ENCODE assay signal across 8 mouse cellular contexts in genomic region chr4:139352832-139353231, GRCm38 (mm10). TPM values are rescaled to one million over a fixed set of nuclear protein-coding genes. Genes with fewer than 3 reads are reported as not detected.
DNase-seq lines count a peak whose midpoint lies in the region; ATAC-seq and TF ChIP-seq lines count a peak whose summit lies in the region.

No protein-coding gene starts in this region.

- peak overlapping the region; percentile 99 for H3K27ac ChIP-seq in heart, adult 2 months
- H3K27ac ChIP-seq in CH12.LX (ENCODE audit: insufficient read depth, low read depth): peak overlapping the region; percentile 73
- peak overlapping the region; percentile 95; the same call in 1 of the 2 replicates for H3K27ac ChIP-seq in forebrain, embryonic 14.5 days (ENCODE audit: low read depth, low read length)
- peak overlapping the region; percentile 90 for H3K27ac ChIP-seq in liver, postnatal 0 days (ENCODE audit: low read depth)

- dilution Hi-C loops in CH12.LX (cut with MboI; ENCODE audit: extremely low pct_ligation_motif_present, extremely low pct_unique_long_range_greater_than_20kb, low sequenced_read_pairs): no loop called here

- no peaks in the 10 kb centered on the region for H3K36me3 ChIP-seq in heart, adult 2 months (ENCODE audit: control insufficient read depth, insufficient read depth, low read length)
- peaks cover 39 to 63% of the 10 kb centered on the region in 2 experiments for H3K36me3 ChIP-seq in CH12.LX (replicated peaks in 1 of 2; ENCODE audit: control insufficient read depth in 1 of 2, insufficient read depth in 1 of 2, low read length in 1 of 2)
- H3K36me3 ChIP-seq in forebrain, embryonic 14.5 days (ENCODE audit: control insufficient read depth, insufficient read depth, low read length): peaks cover 50% of the 10 kb centered on the region
- H3K36me3 ChIP-seq in liver, postnatal 0 days (replicated peaks; ENCODE audit: insufficient read depth, low read length): peaks cover 25% of the 10 kb centered on the region

- peaks cover 8% of the 10 kb centered on the region for H3K4me1 ChIP-seq in heart, adult 2 months (ENCODE audit: control insufficient read depth, insufficient read depth, low read length)
- H3K4me1 ChIP-seq in CH12.LX (ENCODE audit: control insufficient read depth in 1 of 2, insufficient read depth in 2 of 2): peaks cover 4 to 24% of the 10 kb centered on the region in 2 experiments; a peak in 3 of 4 replicates
- peaks cover 10% of the 10 kb centered on the region for H3K4me1 ChIP-seq in forebrain, embryonic 14.5 days (ENCODE audit: control insufficient read depth, insufficient read depth, low read length)
- H3K4me1 ChIP-seq in liver, postnatal 0 days (ENCODE audit: insufficient read depth): peaks cover 17% of the 10 kb centered on the region

- intact Hi-C loops in heart, adult 2 months (cut with DNase I): loop anchor here (1.0 kb wide), 1 partner anchor 27 kb away; no protein-coding TSS in a partner anchor

- no peak for ATAC-seq in forebrain, embryonic 14.5 days
- ATAC-seq in liver, postnatal 0 days: peak; percentile 54

- TF ChIP-seq RAD21 in CH12.LX (IDR thresholded peaks at IDR 0.05; ENCODE audit: low read depth, low read length): no peak

- H3K4me2 ChIP-seq in CH12.LX (ENCODE audit: insufficient read depth, low read depth, poor library complexity, severe bottlenecking): peak overlapping the region; percentile 84
- H3K4me2 ChIP-seq in forebrain, embryonic 14.5 days (ENCODE audit: low read length): peak overlapping the region; percentile 98
- H3K4me2 ChIP-seq in liver, postnatal 0 days (ENCODE audit: low read depth, low read length): peak overlapping the region; percentile 90

- peak overlapping the region; percentile 88 for H3K9ac ChIP-seq in heart, adult 2 months (ENCODE audit: low read depth, low read length)
- H3K9ac ChIP-seq in CH12.LX (ENCODE audit: insufficient read depth, low read depth): peak overlapping the region; percentile 78
- peak overlapping the region; percentile 87 for H3K9ac ChIP-seq in forebrain, embryonic 14.5 days (ENCODE audit: low read length)
- peak overlapping the region; percentile 72 for H3K9ac ChIP-seq in liver, postnatal 0 days (replicated peaks)

- no peaks in the 10 kb centered on the region for H3K27me3 ChIP-seq in heart, adult 2 months (ENCODE audit: control insufficient read depth, insufficient read depth, low read length)
- no peaks in the 10 kb centered on the region for H3K27me3 ChIP-seq in CH12.LX (replicated peaks)
- H3K27me3 ChIP-seq in forebrain, embryonic 14.5 days (replicated peaks; ENCODE audit: control insufficient read depth, insufficient read depth, low read length): no peaks in the 10 kb centered on the region
- no peaks in the 10 kb centered on the region for H3K27me3 ChIP-seq in liver, postnatal 0 days (ENCODE audit: insufficient read depth, low read length)

- peak overlapping the region; percentile 57 for H3K4me3 ChIP-seq in heart, adult 2 months
- peak overlapping the region; percentile 60 to 97 (median 92) for H3K4me3 ChIP-seq in CH12.LX (replicated peaks in 1 of 3; ENCODE audit: low read depth in 2 of 3, low read length in 2 of 3, poor library complexity in 1 of 3)
- H3K4me3 ChIP-seq in forebrain, embryonic 14.5 days (ENCODE audit: low read depth, low read length): peak overlapping the region; percentile 83
- peak overlapping the region; percentile 66 for H3K4me3 ChIP-seq in liver, postnatal 0 days (ENCODE audit: low read depth, low read length)

- no peaks in the 10 kb centered on the region for H3K9me3 ChIP-seq in CH12.LX (replicated peaks; ENCODE audit: low read length)
- no peaks in the 10 kb centered on the region for H3K9me3 ChIP-seq in forebrain, embryonic 14.5 days (replicated peaks; ENCODE audit: control insufficient read depth, low read length)
- no peaks in the 10 kb centered on the region for H3K9me3 ChIP-seq in liver, postnatal 0 days (ENCODE audit: low read length)

- peaks cover 5% of the 10 kb centered on the region; the same call in 1 of the 2 replicates for H3K79me2 ChIP-seq in heart, adult 2 months (replicated peaks; ENCODE audit: control insufficient read depth, insufficient read depth, low read length)
- peaks cover 25% of the 10 kb centered on the region for H3K79me2 ChIP-seq in CH12.LX (replicated peaks; ENCODE audit: control insufficient read depth, extremely low read depth, insufficient read depth, poor library complexity, severe bottlenecking)

- TF ChIP-seq EP300 in heart, adult 2 months (IDR thresholded peaks at IDR 0.05; ENCODE audit: insufficient read depth, low read depth, low read length): no peak
- TF ChIP-seq EP300 in CH12.LX (IDR thresholded peaks at IDR 0.05; ENCODE audit: low read length): no peak
- no peak for TF ChIP-seq EP300 in liver, postnatal 0 days (IDR thresholded peaks at IDR 0.05; ENCODE audit: low read depth)

- TF ChIP-seq CTCF in heart, adult 2 months (IDR thresholded peaks at IDR 0.05): no peak
- no peak for TF ChIP-seq CTCF in CH12.LX (conservative IDR thresholded peaks at IDR 0.05 in 1 of 2, IDR thresholded peaks at IDR 0.05 in 1 of 2; ENCODE audit: low read depth in 2 of 2, low read length in 2 of 2)
- no peak for TF ChIP-seq CTCF in liver, postnatal 0 days (IDR thresholded peaks at IDR 0.05; ENCODE audit: low read depth)

- in situ Hi-C loops in CH12.LX (cut with MboI; ENCODE audit: low pct_ligation_motif_present, low pct_unique_long_range_greater_than_20kb, low sequenced_read_pairs): no loop called here

- no peak for DNase-seq in heart, adult 2 months
- DNase-seq in heart, adult 8-10 months (ENCODE audit: low spot score): no peak
- DNase-seq in CH12.LX (ENCODE audit: extremely low read depth): no peak
- DNase-seq in forebrain, embryonic 14.5 days (ENCODE audit: low spot score): no peak
- no peak for DNase-seq in liver, postnatal 0 days
- DNase-seq in cerebellum, postnatal 4 days (ENCODE audit: low spot score in 2 of 2): no peak
- no peak for DNase-seq in adrenal gland, adult 2 months
- no peak for DNase-seq in layer of hippocampus, postnatal 25 days (ENCODE audit: extremely low spot score in 1 of 2, low spot score in 1 of 2)

- TF ChIP-seq POLR2A in heart, adult 2 months (IDR thresholded peaks at IDR 0.05; ENCODE audit: insufficient read depth, low read depth, low read length): no peak
- TF ChIP-seq POLR2A in CH12.LX (IDR thresholded peaks at IDR 0.05; ENCODE audit: low read depth, low read length): no peak

- 1% methylated on average over 7 of the region's 7 CpGs for WGBS in heart, adult 2 months
- WGBS in forebrain, embryonic 14.5 days: 0% methylated on average over 7 of the region's 7 CpGs
- 0% methylated on average over 7 of the region's 7 CpGs for WGBS in liver, postnatal 0 days (ENCODE audit: insufficient replicate concordance)

RNA-seq across cellular contexts. Expression of gene Ubr4, which starts 0.4 kb away (rescaled TPM):
- total RNA-seq in heart, adult 2 months (2021): 100 to 1,000 TPM in 1 of 2 experiments, 10 to 100 TPM in 1; 90.0 to 109 TPM
- polyA plus RNA-seq in heart, adult 2 months (2012; rRNA removed): 107 and 123 TPM in 2 replicates
- 100 to 1,000 TPM; 103 to 136 (median 112) TPM for total RNA-seq in heart, adult 8-10 months (2022)
- 71.9 and 90.8 TPM in 2 replicates for total RNA-seq in CH12.LX (2012; rRNA removed)
- 26.0 and 43.0 TPM in 2 replicates for total RNA-seq in CH12.LX (2014; rRNA removed)
- polyA plus RNA-seq in CH12.LX (2012; ENCODE audit: insufficient read length, low read depth): 77.4 and 102 TPM in 2 replicates
- polyA plus RNA-seq in forebrain, embryonic 14.5 days (2014; fragmentation: Nextera tagmentation; extraction: Ambion mirVana): 51.3 and 71.4 TPM in 2 replicates
- polyA plus RNA-seq in liver, postnatal 0 days (2015; fragmentation: Nextera tagmentation; extraction: Ambion mirVana): 24.6 and 24.7 TPM in 2 replicates
- total RNA-seq in adrenal gland, adult 2 months (2021): 100 to 1,000 TPM; 123 to 184 TPM
- 174 and 180 TPM in 2 replicates for polyA plus RNA-seq in adrenal gland, adult 2 months (2012; rRNA removed)
- 100 to 1,000 TPM; 132 to 174 TPM for total RNA-seq in layer of hippocampus, postnatal 25 days (2021)

RNA-seq across cellular contexts. Expression of gene Emc1, which starts 0.4 kb away (rescaled TPM):
- 10 to 100 TPM; 45.5 to 47.4 TPM for total RNA-seq in heart, adult 2 months (2021)
- 47.5 and 57.6 TPM in 2 replicates for polyA plus RNA-seq in heart, adult 2 months (2012; rRNA removed)
- 10 to 100 TPM; 44.8 to 58.9 (median 48.6) TPM for total RNA-seq in heart, adult 8-10 months (2022)
- 25.7 and 33.7 TPM in 2 replicates for total RNA-seq in CH12.LX (2012; rRNA removed)
- 19.1 and 20.8 TPM in 2 replicates for total RNA-seq in CH12.LX (2014; rRNA removed)
- polyA plus RNA-seq in CH12.LX (2012; ENCODE audit: insufficient read length, low read depth): 10.2 and 12.0 TPM in 2 replicates
- polyA plus RNA-seq in forebrain, embryonic 14.5 days (2014; fragmentation: Nextera tagmentation; extraction: Ambion mirVana): 17.9 and 23.3 TPM in 2 replicates
- polyA plus RNA-seq in liver, postnatal 0 days (2015; fragmentation: Nextera tagmentation; extraction: Ambion mirVana): 6.8 and 8.2 TPM in 2 replicates
- total RNA-seq in adrenal gland, adult 2 months (2021): 10 to 100 TPM; 50.3 to 61.3 TPM
- polyA plus RNA-seq in adrenal gland, adult 2 months (2012; rRNA removed): 42.1 and 53.3 TPM in 2 replicates
- 10 to 100 TPM; 83.0 to 86.7 TPM for total RNA-seq in layer of hippocampus, postnatal 25 days (2021)

RNA-seq across cellular contexts. Expression of gene Mrto4, which starts 0.5 kb away (rescaled TPM):
- 10 to 100 TPM; 27.1 to 31.3 TPM for total RNA-seq in heart, adult 2 months (2021)
- 16.5 TPM in 2 replicates for polyA plus RNA-seq in heart, adult 2 months (2012; rRNA removed)
- total RNA-seq in heart, adult 8-10 months (2022): 10 to 100 TPM; 24.7 to 32.0 (median 29.1) TPM
- 195 and 249 TPM in 2 replicates for total RNA-seq in CH12.LX (2012; rRNA removed)
- total RNA-seq in CH12.LX (2014; rRNA removed): 176 and 190 TPM in 2 replicates
- 225 and 275 TPM in 2 replicates for polyA plus RNA-seq in CH12.LX (2012; ENCODE audit: insufficient read length, low read depth)
- 101 and 110 TPM in 2 replicates for polyA plus RNA-seq in forebrain, embryonic 14.5 days (2014; fragmentation: Nextera tagmentation; extraction: Ambion mirVana)
- 46.2 and 46.7 TPM in 2 replicates for polyA plus RNA-seq in liver, postnatal 0 days (2015; fragmentation: Nextera tagmentation; extraction: Ambion mirVana)
- total RNA-seq in adrenal gland, adult 2 months (2021): 10 to 100 TPM; 54.1 to 70.6 TPM
- 13.8 and 18.3 TPM in 2 replicates for polyA plus RNA-seq in adrenal gland, adult 2 months (2012; rRNA removed)
- 10 to 100 TPM; 45.5 to 50.6 TPM for total RNA-seq in layer of hippocampus, postnatal 25 days (2021)

RNA-seq across cellular contexts. Expression of gene Akr7a5, which starts 42.3 kb away (rescaled TPM):
- 10 to 100 TPM; 48.4 to 51.3 TPM for total RNA-seq in heart, adult 2 months (2021)
- polyA plus RNA-seq in heart, adult 2 months (2012; rRNA removed): 30.9 and 40.2 TPM in 2 replicates
- total RNA-seq in heart, adult 8-10 months (2022): 10 to 100 TPM; 51.6 to 59.7 (median 56.5) TPM
- 30.4 and 37.7 TPM in 2 replicates for total RNA-seq in CH12.LX (2012; rRNA removed)
- total RNA-seq in CH12.LX (2014; rRNA removed): 16.7 and 24.2 TPM in 2 replicates
- polyA plus RNA-seq in CH12.LX (2012; ENCODE audit: insufficient read length, low read depth): 27.0 and 27.7 TPM in 2 replicates
- polyA plus RNA-seq in forebrain, embryonic 14.5 days (2014; fragmentation: Nextera tagmentation; extraction: Ambion mirVana): 56.6 and 59.4 TPM in 2 replicates
- polyA plus RNA-seq in liver, postnatal 0 days (2015; fragmentation: Nextera tagmentation; extraction: Ambion mirVana): 117 and 121 TPM in 2 replicates
- total RNA-seq in adrenal gland, adult 2 months (2021): 10 to 100 TPM; 59.7 to 61.3 TPM
- 131 and 157 TPM in 2 replicates for polyA plus RNA-seq in adrenal gland, adult 2 months (2012; rRNA removed)
- total RNA-seq in layer of hippocampus, postnatal 25 days (2021): 10 to 100 TPM; 30.5 to 37.9 TPM

RNA-seq across cellular contexts. Expression of gene Pqlc2, which starts 42.3 kb away (rescaled TPM):
- 1 to 10 TPM; 5.1 to 5.9 TPM for total RNA-seq in heart, adult 2 months (2021)
- polyA plus RNA-seq in heart, adult 2 months (2012; rRNA removed): 22.7 and 22.8 TPM in 2 replicates
- total RNA-seq in heart, adult 8-10 months (2022): 1 to 10 TPM; 5.1 to 6.9 (median 5.5) TPM
- total RNA-seq in CH12.LX (2012; rRNA removed): 6.2 and 7.1 TPM in 2 replicates
- 6.5 and 6.8 TPM in 2 replicates for total RNA-seq in CH12.LX (2014; rRNA removed)
- 7.4 and 8.1 TPM in 2 replicates for polyA plus RNA-seq in CH12.LX (2012; ENCODE audit: insufficient read length, low read depth)
- 8.9 and 10.5 TPM in 2 replicates for polyA plus RNA-seq in forebrain, embryonic 14.5 days (2014; fragmentation: Nextera tagmentation; extraction: Ambion mirVana)
- polyA plus RNA-seq in liver, postnatal 0 days (2015; fragmentation: Nextera tagmentation; extraction: Ambion mirVana): 33.1 and 33.9 TPM in 2 replicates
- total RNA-seq in adrenal gland, adult 2 months (2021): 1 to 10 TPM; 9.2 to 9.5 TPM
- polyA plus RNA-seq in adrenal gland, adult 2 months (2012; rRNA removed): 28.2 and 30.1 TPM in 2 replicates
- total RNA-seq in layer of hippocampus, postnatal 25 days (2021): 10 to 100 TPM; 11.6 to 12.3 TPM
